Comparison of ENCODE assay signal across 23 mouse cellular contexts in the genomic region with DNA sequence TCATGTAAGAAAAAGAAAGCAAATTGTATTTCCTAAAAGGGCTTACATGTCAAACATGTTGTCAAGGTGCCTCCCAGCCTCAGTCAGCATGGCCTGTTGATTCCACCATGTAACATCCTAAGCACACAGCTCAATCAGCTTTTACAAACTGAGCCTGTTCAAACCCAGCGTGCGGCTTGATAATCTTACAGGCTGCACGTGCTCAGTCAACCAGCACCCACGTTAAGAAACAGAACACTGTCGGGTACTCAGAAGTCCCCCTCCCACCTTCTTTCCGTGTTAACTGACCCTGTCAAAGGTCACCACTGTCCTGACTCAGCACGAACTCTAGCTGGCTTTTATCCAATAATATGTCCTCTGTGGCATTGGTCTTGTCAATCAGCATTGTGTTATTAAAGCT. TPM values are rescaled to one million over a fixed set of nuclear protein-coding genes. Genes with fewer than 3 reads are reported as not detected.
DNase-seq lines count a peak whose midpoint lies in the region; TF ChIP-seq lines count a peak whose summit lies in the region.
"Had no signal": no experiment of that assay in that cellular context is flagged by ENCODE, and none has a peak within 500 bp of the region (broad histone marks: within the 10 kb centered on the region; RNA-seq: fewer than 3 reads in every experiment).

No protein-coding gene starts in this region.

- no peak for TF ChIP-seq RAD21 in CH12.LX (IDR thresholded peaks at IDR 0.05; ENCODE audit: low read depth, low read length)

- peaks cover 13% of the 10 kb centered on the region; the same call in 1 of the 2 replicates for H3K4me1 ChIP-seq in heart, embryonic 10.5 days
- H3K4me1 ChIP-seq in CH12.LX (ENCODE audit: control insufficient read depth in 1 of 2, insufficient read depth in 2 of 2) = peaks cover 18 to 42% of the 10 kb centered on the region in 2 experiments

- H3K27me3 ChIP-seq in heart, embryonic 10.5 days (ENCODE audit: insufficient read depth, poor library complexity, severe bottlenecking) = no peaks in the 10 kb centered on the region
- H3K27me3 ChIP-seq in CH12.LX (replicated peaks) = no peaks in the 10 kb centered on the region
- H3K27me3 ChIP-seq: Patski had no signal

- H3K4me2 ChIP-seq in CH12.LX (ENCODE audit: insufficient read depth, low read depth, poor library complexity, severe bottlenecking) = peak overlapping the region; percentile 68

- 57% methylated on average over 7 of the region's 7 CpGs for WGBS in heart, embryonic 10.5 days

- peak; percentile 68 for DNase-seq in heart, adult 11 months
- no peak for DNase-seq in heart, embryonic 10.5 days (ENCODE audit: low spot score)
- peak; percentile 14 for DNase-seq in retina, postnatal 1 day
- no peak for DNase-seq in retina, embryonic 14.5 days (ENCODE audit: low spot score)
- DNase-seq in 416B (ENCODE audit: low read depth) = peak; percentile 24
- no peak for DNase-seq in CH12.LX (ENCODE audit: extremely low read depth)
- DNase-seq in gastrocnemius, postnatal 14 days = no peak
- no peak for DNase-seq in liver
- DNase-seq: adrenal gland, adult 2 months; adrenal gland, adult 8-10 months; adrenal gland, postnatal 10 days; adrenal gland, postnatal 14 days; adrenal gland, postnatal 25 days; adrenal gland, postnatal 36 days; B cell, adult 2 months; cerebellum, adult 11 months; cerebellum, adult 11-12 months; cerebellum, adult 18-20 months; cerebellum, adult 2 months had no signal

- no peaks in the 10 kb centered on the region for H3K36me3 ChIP-seq in heart, embryonic 10.5 days
- H3K36me3 ChIP-seq in CH12.LX (replicated peaks in 1 of 2; ENCODE audit: control insufficient read depth in 1 of 2, insufficient read depth in 1 of 2, low read length in 1 of 2) = peaks cover 21 to 38% of the 10 kb centered on the region in 2 experiments

- peaks cover 49% of the 10 kb centered on the region for H3K79me2 ChIP-seq in CH12.LX (replicated peaks; ENCODE audit: control insufficient read depth, extremely low read depth, insufficient read depth, poor library complexity, severe bottlenecking)

- H3K4me3 ChIP-seq in heart, embryonic 10.5 days = no peak overlapping the region
- H3K4me3 ChIP-seq in CH12.LX (replicated peaks in 1 of 3; ENCODE audit: low read depth in 2 of 3, low read length in 2 of 3, poor library complexity in 1 of 3) = peak overlapping the region in 1 of 3 experiments; percentile 32

- peak overlapping the region; percentile 23; the same call in 1 of the 2 replicates for H3K9ac ChIP-seq in CH12.LX (ENCODE audit: insufficient read depth, low read depth)

- dilution Hi-C loops in CH12.LX (cut with MboI; ENCODE audit: extremely low pct_ligation_motif_present, extremely low pct_unique_long_range_greater_than_20kb, low sequenced_read_pairs) = no loop called here

- no peak for TF ChIP-seq EP300 in CH12.LX (IDR thresholded peaks at IDR 0.05; ENCODE audit: low read length)

- in situ Hi-C loops in CH12.LX (cut with MboI; ENCODE audit: low pct_ligation_motif_present, low pct_unique_long_range_greater_than_20kb, low sequenced_read_pairs) = loop anchor here (10.0 kb wide), 1 partner anchor 58 kb away; no protein-coding TSS in a partner anchor

- TF ChIP-seq CTCF in CH12.LX (conservative IDR thresholded peaks at IDR 0.05 in 1 of 2, IDR thresholded peaks at IDR 0.05 in 1 of 2; ENCODE audit: low read depth in 2 of 2, low read length in 2 of 2) = no peak

- no peaks in the 10 kb centered on the region for H3K9me3 ChIP-seq in heart, embryonic 10.5 days
- no peaks in the 10 kb centered on the region for H3K9me3 ChIP-seq in CH12.LX (replicated peaks; ENCODE audit: low read length)
- H3K9me3 ChIP-seq: G1E had no signal

- TF ChIP-seq POLR2A in CH12.LX (IDR thresholded peaks at IDR 0.05; ENCODE audit: low read depth, low read length) = no peak

- intact Hi-C loops in gastrocnemius, postnatal 14 days (cut with DNase I; ENCODE audit: low total_unique reads) = no loop called here

- no peak overlapping the region for H3K27ac ChIP-seq in heart, embryonic 10.5 days
- peak overlapping the region; percentile 10; the same call in 1 of the 2 replicates for H3K27ac ChIP-seq in CH12.LX (ENCODE audit: insufficient read depth, low read depth)

TF ChIP-seq in CH12.LX, 34 proteins besides CTCF, POLR2A, EP300 and RAD21:
- TF ChIP-seq RCOR1 (conservative IDR thresholded peaks at IDR 0.05; ENCODE audit: low read depth, low read length) = no peak
- TF ChIP-seq TCF12 (IDR thresholded peaks at IDR 0.05; ENCODE audit: low read depth, low read length) = no peak
- TF ChIP-seq JUN (IDR thresholded peaks at IDR 0.05; ENCODE audit: insufficient read depth, low read depth, low read length) = no peak
- TF ChIP-seq UBTF (IDR thresholded peaks at IDR 0.05; ENCODE audit: low read depth, low read length) = no peak
- TF ChIP-seq PAX5 (IDR thresholded peaks at IDR 0.05; ENCODE audit: low read length) = no peak
- TF ChIP-seq ELF1 (IDR thresholded peaks at IDR 0.05; ENCODE audit: low read depth, low read length) = no peak
- peak; percentile 69; the same call in 1 of the 2 replicates for TF ChIP-seq MAFK (IDR thresholded peaks at IDR 0.05; ENCODE audit: insufficient replicate concordance, low read length)
- TF ChIP-seq HCFC1 (IDR thresholded peaks at IDR 0.05; ENCODE audit: low read depth, low read length) = no peak
- no peak for TF ChIP-seq ZKSCAN1 (IDR thresholded peaks at IDR 0.05; ENCODE audit: borderline replicate concordance, low read depth, low read length)
- peak; percentile 61; the same call in 1 of the 2 replicates for TF ChIP-seq MXI1 (IDR thresholded peaks at IDR 0.05; ENCODE audit: low read depth, low read length)
- no peak for TF ChIP-seq ZMIZ1 (IDR thresholded peaks at IDR 0.05; ENCODE audit: low read depth, low read length)
- TF ChIP-seq MEF2A (IDR thresholded peaks at IDR 0.05; ENCODE audit: borderline replicate concordance, low read depth, low read length) = no peak
- TF ChIP-seq BHLHE40 (IDR thresholded peaks at IDR 0.05; ENCODE audit: low read depth, low read length) = peak; percentile 82
- no peak for TF ChIP-seq ETS1 (conservative IDR thresholded peaks at IDR 0.05; ENCODE audit: low read depth, low read length)

RNA-seq across cellular contexts. Expression of a gene that starts 4.0 kb away (rescaled TPM):
- 0.11 and 0.34 TPM in 2 replicates for polyA plus RNA-seq in heart, embryonic 10.5 days (2016; fragmentation: Nextera tagmentation; extraction: Ambion mirVana)
- 31.0 and 31.9 TPM in 2 replicates for total RNA-seq in CH12.LX (2012; rRNA removed)
- total RNA-seq in CH12.LX (2014; rRNA removed) = 80.3 and 84.1 TPM in 2 replicates
- polyA plus RNA-seq in CH12.LX (2012; ENCODE audit: insufficient read length, low read depth) = 72.6 and 80.5 TPM in 2 replicates
- under 1 TPM; 0.10 to 0.24 TPM for total RNA-seq in gastrocnemius, postnatal 14 days (2021)
- total RNA-seq: MEL had no signal
- polyA plus RNA-seq: C2C12, Patski had no signal

RNA-seq across cellular contexts. Expression of a gene that starts 13.2 kb away (rescaled TPM):
- polyA plus RNA-seq in heart, embryonic 10.5 days (2016; fragmentation: Nextera tagmentation; extraction: Ambion mirVana) = 9.7 and 11.2 TPM in 2 replicates
- 4.7 and 6.4 TPM in 2 replicates for total RNA-seq in CH12.LX (2012; rRNA removed)
- total RNA-seq in CH12.LX (2014; rRNA removed) = 1.6 and 1.8 TPM in 2 replicates
- 8.6 and 9.1 TPM in 2 replicates for polyA plus RNA-seq in CH12.LX (2012; ENCODE audit: insufficient read length, low read depth)
- total RNA-seq in gastrocnemius, postnatal 14 days (2021) = 1 to 10 TPM; 3.5 to 3.6 TPM
- total RNA-seq: MEL had no signal

Comparison
In these comparisons a context has a peak if more than half of its experiments do, and no peak if none do; other contexts are left out.
1. DNase-seq: peak in heart, adult 11 months (single experiment), retina, postnatal 1 day (single experiment) and 416B (single experiment); none in heart, embryonic 10.5 days (single experiment), retina, embryonic 14.5 days (single experiment), CH12.LX (single experiment), gastrocnemius, postnatal 14 days (single experiment) and liver (single experiment).
2. RNA of a gene that starts 4.0 kb away (total RNA-seq): 31.0 to 84.1 TPM in CH12.LX; 0.10 to 0.24 TPM in gastrocnemius, postnatal 14 days; every median in the first group is over 10 times any median in the second.